Mouse (Mus musculus): Measurements from ENCODE around the gene Fn3krp. TPM values are rescaled to one million over a fixed set of nuclear protein-coding genes. Genes with fewer than 3 reads are reported as not detected.

The Fn3krp gene
- polyA plus RNA-seq, 1 experiment: 15.4 TPM

GRCm38 (mm10) chr11:121451753-121452635 lies 30.8 kb downstream of the Fn3krp start, which contains the start of gene Tbcd:
Tbcd (plus strand) TSS chr11:121451949.
- peak; percentile 98 for DNase-seq (ENCODE audit: low read depth)
- TF ChIP-seq POLR2A (IDR thresholded peaks at IDR 0.05; ENCODE audit: borderline replicate concordance, extremely low read depth, insufficient read depth, insufficient read length, poor library complexity, severe bottlenecking): no peak
- TF ChIP-seq CTCF (IDR thresholded peaks at IDR 0.05; ENCODE audit: borderline replicate concordance, extremely low read depth, insufficient read depth, insufficient read length): 0 out of 2 replicates have a peak, but pooled peaks have one; percentile 13

DNA sequence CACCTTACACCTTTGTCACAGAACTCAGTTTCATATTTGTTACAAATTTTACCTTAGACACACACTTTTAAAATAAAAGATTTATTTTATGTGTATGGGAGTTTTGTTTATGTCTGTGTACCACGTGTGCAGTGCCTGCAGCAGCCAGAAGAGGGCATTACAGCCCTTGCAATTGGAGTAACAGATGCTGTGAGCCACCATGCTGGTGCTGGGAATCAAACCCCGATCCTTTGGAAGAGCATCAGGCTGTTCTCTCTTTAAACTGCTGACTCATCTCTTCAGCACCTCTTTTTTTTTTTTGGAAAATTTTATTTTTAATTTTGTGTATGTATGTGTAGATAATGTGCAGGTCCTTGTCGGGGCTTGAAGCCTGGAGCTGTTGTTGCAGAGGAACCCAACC lies 36.7 kb downstream of the Fn3krp start:
- TF ChIP-seq POLR2A (IDR thresholded peaks at IDR 0.05; ENCODE audit: borderline replicate concordance, extremely low read depth, insufficient read depth, insufficient read length, poor library complexity, severe bottlenecking) (no peak), CTCF (IDR thresholded peaks at IDR 0.05; ENCODE audit: borderline replicate concordance, extremely low read depth, insufficient read depth, insufficient read length) (no peak)
- no peak for DNase-seq (ENCODE audit: low read depth)

DNA sequence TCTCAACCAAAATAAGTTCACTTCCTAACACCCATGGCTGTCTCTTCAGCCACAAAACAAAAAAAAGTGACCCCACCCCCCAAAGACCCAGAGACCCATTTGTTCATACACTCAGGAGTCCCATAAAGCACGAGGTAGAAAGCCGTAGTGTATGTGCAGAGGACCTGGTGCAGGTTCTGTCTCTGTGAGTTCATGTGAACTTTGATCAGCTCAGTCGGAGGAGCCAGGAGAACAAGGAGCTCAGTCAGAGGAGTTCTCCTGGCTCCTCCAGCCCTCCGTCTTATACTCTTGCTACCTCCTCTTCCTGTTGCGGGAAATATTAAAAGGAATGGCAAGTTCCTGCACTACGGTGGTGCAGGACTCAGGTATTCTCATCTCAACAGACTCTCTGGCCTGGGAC lies 46.2 kb downstream of the Fn3krp start:
- no peak for DNase-seq (ENCODE audit: low read depth)
- TF ChIP-seq CTCF (IDR thresholded peaks at IDR 0.05; ENCODE audit: borderline replicate concordance, extremely low read depth, insufficient read depth, insufficient read length): no peak
- TF ChIP-seq POLR2A (IDR thresholded peaks at IDR 0.05; ENCODE audit: borderline replicate concordance, extremely low read depth, insufficient read depth, insufficient read length, poor library complexity, severe bottlenecking): no peak

GRCm38 (mm10) chr11:121474831-121475230 lies 53.6 kb downstream of the Fn3krp start:
- DNase-seq (ENCODE audit: low read depth): no peak

GRCm38 (mm10) chr11:121475699-121476415 lies 54.7 kb downstream of the Fn3krp start:
- TF ChIP-seq POLR2A (IDR thresholded peaks at IDR 0.05; ENCODE audit: borderline replicate concordance, extremely low read depth, insufficient read depth, insufficient read length, poor library complexity, severe bottlenecking) (no peak), CTCF (IDR thresholded peaks at IDR 0.05; ENCODE audit: borderline replicate concordance, extremely low read depth, insufficient read depth, insufficient read length) (peak; percentile 93)
- DNase-seq (ENCODE audit: low read depth): peak; percentile 81

More at GRCm38 (mm10) chr11:121474831-121475230, 53.6 kb downstream of the Fn3krp start:
- TF ChIP-seq POLR2A (IDR thresholded peaks at IDR 0.05; ENCODE audit: borderline replicate concordance, extremely low read depth, insufficient read depth, insufficient read length, poor library complexity, severe bottlenecking): no peak
- TF ChIP-seq CTCF (IDR thresholded peaks at IDR 0.05; ENCODE audit: borderline replicate concordance, extremely low read depth, insufficient read depth, insufficient read length): no peak

DNA sequence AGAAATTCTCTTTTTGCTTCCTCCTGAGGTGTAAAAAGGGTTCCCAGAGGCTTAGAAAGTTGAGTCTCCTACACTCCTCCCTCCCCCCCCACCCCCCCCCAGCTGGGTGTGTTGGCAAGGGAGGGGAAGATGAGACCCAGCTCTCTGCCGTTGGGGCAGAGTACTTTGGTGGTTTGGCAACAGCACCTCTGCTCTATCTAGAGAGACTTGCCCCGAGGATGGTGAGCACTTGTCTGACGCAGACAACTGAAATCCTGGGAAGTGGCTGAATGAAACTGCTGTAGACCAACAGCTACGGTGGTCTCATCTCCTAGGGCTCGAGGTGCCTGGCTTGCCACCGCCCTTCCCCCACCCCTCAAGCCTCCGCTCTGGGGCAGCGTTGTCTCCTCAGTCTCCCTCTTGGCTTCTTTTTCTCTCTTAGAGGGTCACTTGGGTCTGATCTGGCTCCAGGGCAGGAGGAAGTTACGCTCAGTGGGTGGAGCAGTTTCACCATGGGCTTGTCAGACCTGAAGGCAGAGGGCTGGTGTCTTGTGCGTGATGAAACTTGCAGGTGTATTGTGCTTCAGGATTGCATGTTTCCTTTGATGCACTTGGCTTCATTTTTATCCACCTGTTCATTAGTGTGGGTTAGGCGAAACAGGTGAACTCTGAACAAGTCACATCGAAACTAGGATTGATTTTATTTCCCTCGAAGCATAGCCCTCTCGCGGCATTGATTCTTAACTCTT lies 58.4 kb downstream of the Fn3krp start:
- DNase-seq (ENCODE audit: low read depth): no peak
- TF ChIP-seq CTCF (IDR thresholded peaks at IDR 0.05; ENCODE audit: borderline replicate concordance, extremely low read depth, insufficient read depth, insufficient read length) (no peak), POLR2A (IDR thresholded peaks at IDR 0.05; ENCODE audit: borderline replicate concordance, extremely low read depth, insufficient read depth, insufficient read length, poor library complexity, severe bottlenecking) (no peak)

Other genes starting within 250 kb of the Fn3krp start
- 70.6 and 92.9 TPM in 2 replicates for gene Hexdc, start 217.0 kb upstream of the Fn3krp start, polyA plus RNA-seq (2012; rRNA removed)
- 8.4 and 11.9 TPM in 2 replicates for gene Ogfod3, start 216.7 kb upstream of the Fn3krp start, polyA plus RNA-seq (2012; rRNA removed)
- gene Cybc1, start 192.1 kb upstream of the Fn3krp start, polyA plus RNA-seq (2012; rRNA removed): 44.1 and 56.4 TPM in 2 replicates
- gene Narf, start 184.1 kb upstream of the Fn3krp start, polyA plus RNA-seq (2012; rRNA removed): 75.1 and 88.5 TPM in 2 replicates
- 67.6 and 85.4 TPM in 2 replicates for gene Foxk2, start 161.4 kb upstream of the Fn3krp start, polyA plus RNA-seq (2012; rRNA removed)
- 78.0 and 95.7 TPM in 2 replicates for gene Wdr45b, start 67.0 kb upstream of the Fn3krp start, polyA plus RNA-seq (2012; rRNA removed)
- 5.5 and 5.7 TPM in 2 replicates for gene Rab40b, start 33.1 kb upstream of the Fn3krp start, polyA plus RNA-seq (2012; rRNA removed)
- 4.1 TPM in 2 replicates for gene Fn3k, start 13.5 kb downstream of the Fn3krp start, polyA plus RNA-seq (2012; rRNA removed)
- gene Tbcd, start 30.5 kb downstream of the Fn3krp start, polyA plus RNA-seq (2012; rRNA removed): 80.9 and 84.6 TPM in 2 replicates
- 0.45 and 0.62 TPM in 2 replicates for gene Zfp750, start 97.9 kb downstream of the Fn3krp start, polyA plus RNA-seq (2012; rRNA removed)

Data from brain, embryonic 14.5 days (tissue).